Mouse (Mus musculus) forebrain, postnatal 0 days (tissue): ENCODE data around the gene Chid1. TPM values are rescaled to one million over a fixed set of nuclear protein-coding genes. Genes with fewer than 3 reads are reported as not detected.
"Not testable (repeated sequence)": the region's sequence is repeated elsewhere in the genome, so short reads cannot be mapped to it uniquely, and the experiment has no call there.

Source experiments
- ATAC-seq: fragments of 200-750 bp; cut with Nextera tagmentation; 2 replicates; pipeline ENCODE4 v1.8.0; 2017; ENCODE audit warnings: mild to moderate bottlenecking, moderate library complexity
- DNase-seq: peaks from one replicate; pipeline ENCODE4 v3.0.0-alpha.2; 2015
- H3K27ac ChIP-seq: fragments of 300-500 bp; sonication (generic); 2 replicates; pipeline ENCODE4 v1.5.1; 2014; ENCODE audit warnings: low read depth, mild to moderate bottlenecking, antibody characterized with exemption, low read length, moderate library complexity, mixed read lengths
- H3K27me3 ChIP-seq: fragments of 300-500 bp; sonication (generic); 2 replicates; pipeline ENCODE4 v1.6.1; 2014; ENCODE audit warnings: mild to moderate bottlenecking, low read length, mixed read lengths; ENCODE audit not compliant: insufficient read depth
- H3K36me3 ChIP-seq: fragments of 300-500 bp; sonication (generic); 2 replicates; pipeline ENCODE4 v1.6.1; 2014; ENCODE audit warnings: mild to moderate bottlenecking, moderate library complexity; ENCODE audit not compliant: insufficient read depth
- H3K4me1 ChIP-seq: fragments of 300-500 bp; sonication (generic); 2 replicates; pipeline ENCODE4 v1.6.1; 2014; ENCODE audit warnings: antibody characterized with exemption; ENCODE audit not compliant: insufficient read depth
- H3K4me2 ChIP-seq: fragments of 300-500 bp; sonication (generic); 2 replicates; pipeline ENCODE4 v1.6.1; 2014; ENCODE audit warnings: low read depth, mild to moderate bottlenecking, moderate library complexity
- H3K4me3 ChIP-seq: fragments of 300-500 bp; sonication (generic); 2 replicates; pipeline ENCODE4 v1.5.1; 2014; ENCODE audit warnings: low read depth, low read length, mixed read lengths
- H3K9ac ChIP-seq: fragments of 300-500 bp; sonication (generic); 2 replicates; pipeline ENCODE4 v1.6.1; 2014; ENCODE audit warnings: mild to moderate bottlenecking
- H3K9me3 ChIP-seq: fragments of 300-500 bp; sonication (generic); 2 replicates; pipeline ENCODE4 v1.6.1; 2016; ENCODE audit warnings: low read length
- CTCF ChIP-seq: sonication (generic); IDR thresholded peaks from 2 replicates; pipeline ENCODE4 v1.5.1; 2016; ENCODE audit warnings: antibody characterized with exemption, control low read depth, low read depth
- WGBS: fragments of 180-500 bp; shearing (Covaris S2); extraction: QIAGEN DNeasy Blood & Tissue Kit; methylation state at CpG from one replicate; pipeline ENCODE4 v1.1.7; 2014; 5-methylcytosine and 5-hydroxymethylcytosine counted together
- polyA plus RNA-seq: library from polyadenylated mRNA; unstranded; fragments of >200 nt; fragmentation: Nextera tagmentation; extraction: Ambion mirVana; gene quantifications from 2 replicates; pipeline ENCODE4 v1.2.1, GENCODE M21; 2015
- total RNA-seq: library from RNA; depleted of rRNA; stranded (reverse); fragments of >200 nt; gene quantifications from 2 replicates; pipeline ENCODE4 v1.2.3, GENCODE M21; 2014; rRNA removed

Chid1 gene
- total and polyA plus RNA-seq, 2 experiments from 2014 or later, result 42.0 TPM

GRCm38 (mm10) chr7:141453636-141454035, 86.0 kb downstream of the Chid1 start:
- 73% methylated on average over 2 of the region's 2 CpGs for WGBS
- no peaks in the 10 kb centered on the region for H3K9me3 ChIP-seq
- ATAC-seq (no peak), DNase-seq (no peak)
- no peak overlapping the region for H3K4me2 ChIP-seq
- no peak overlapping the region for H3K4me3 ChIP-seq
- H3K4me1 ChIP-seq, result peaks cover 9% of the 10 kb centered on the region
- H3K27me3 ChIP-seq, result no peaks in the 10 kb centered on the region
- H3K27ac ChIP-seq, result no peak overlapping the region
- peaks cover 33% of the 10 kb centered on the region for H3K36me3 ChIP-seq
- no peak for TF ChIP-seq CTCF
- no peak overlapping the region for H3K9ac ChIP-seq

- ATAC-seq, result no peak
These were observed 87.7 kb downstream of the Chid1 start for GRCm38 (mm10) chr7:141451928-141452327.

DNA sequence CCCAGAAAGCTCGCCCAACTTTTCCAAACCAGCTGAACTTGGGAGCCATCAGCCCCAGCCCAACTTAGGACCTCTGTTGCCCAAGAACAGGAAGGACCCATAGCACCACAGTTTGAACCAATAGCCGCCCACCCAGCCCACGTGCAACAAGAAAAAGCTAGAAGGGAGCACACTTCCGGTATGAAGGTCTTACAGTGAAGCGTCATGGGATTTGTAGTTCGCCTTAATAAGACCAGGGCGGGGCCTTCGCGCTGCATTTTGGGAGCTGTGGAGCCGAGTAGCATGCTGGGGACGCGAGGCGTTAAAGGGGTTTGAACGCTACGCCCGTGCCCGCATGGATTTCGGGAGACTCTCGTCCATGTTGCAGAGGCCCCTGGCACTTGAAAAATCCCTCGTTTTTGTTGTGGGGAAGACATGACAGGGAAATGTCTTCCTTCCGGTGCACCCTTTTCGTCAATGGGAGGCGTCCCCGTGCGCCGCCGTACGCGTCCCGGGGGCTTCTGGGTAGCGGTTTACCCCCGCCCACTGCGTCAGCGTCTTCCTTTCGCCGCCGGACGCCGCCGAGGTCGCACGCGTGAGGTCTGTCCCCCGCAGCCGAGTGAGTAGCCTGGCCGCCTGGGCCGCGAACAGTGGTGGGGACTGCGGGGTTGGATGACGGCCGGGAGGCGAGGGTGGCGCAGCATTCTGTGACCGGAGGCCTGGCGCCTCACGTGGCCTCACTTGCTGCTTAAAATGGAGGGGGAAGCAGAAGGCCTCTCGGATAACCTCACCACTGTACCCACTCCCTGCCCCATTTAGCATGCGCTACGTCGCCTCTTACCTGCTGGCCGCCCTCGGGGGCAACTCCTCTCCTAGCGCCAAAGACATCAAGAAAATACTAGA, 92.3 kb downstream of the Chid1 start, which contains the start of gene Rplp2:
Gene Rplp2 (plus strand): TSS at position 261 of the 882 bp plus-strand sequence.
- H3K9ac ChIP-seq, result peak within 1 kb of the TSS; percentile 78
- ATAC-seq, result peak; percentile 96
- TF ChIP-seq CTCF, result peak; percentile 33
- peaks cover 11% of the 10 kb centered on the region; the same call in 1 of the 2 replicates for H3K4me1 ChIP-seq
- peak within 1 kb of the TSS; percentile 66 for H3K4me3 ChIP-seq
- 1% methylated on average over 63 of the region's 63 CpGs for WGBS
- peak; percentile 95 for DNase-seq
- H3K4me2 ChIP-seq, result peak within 1 kb of the TSS; percentile 66
- H3K36me3 ChIP-seq, result peaks cover 32% of the 10 kb centered on the region
- H3K27me3 ChIP-seq, result no peaks in the 10 kb centered on the region
- peak within 1 kb of the TSS; percentile 88 for H3K27ac ChIP-seq
- no peaks in the 10 kb centered on the region for H3K9me3 ChIP-seq

More at GRCm38 (mm10) chr7:141451928-141452327, 87.7 kb downstream of the Chid1 start:
- Histone ChIP-seq H3K27ac (no peak overlapping the region), H3K9ac (no peak overlapping the region), H3K36me3 (peaks cover 33% of the 10 kb centered on the region), H3K27me3 (no peaks in the 10 kb centered on the region), H3K4me2 (no peak overlapping the region), H3K9me3 (no peaks in the 10 kb centered on the region), H3K4me1 (peaks cover 15% of the 10 kb centered on the region), H3K4me3 (no peak overlapping the region)
- TF ChIP-seq CTCF, result no peak
- no peak for DNase-seq

DNA sequence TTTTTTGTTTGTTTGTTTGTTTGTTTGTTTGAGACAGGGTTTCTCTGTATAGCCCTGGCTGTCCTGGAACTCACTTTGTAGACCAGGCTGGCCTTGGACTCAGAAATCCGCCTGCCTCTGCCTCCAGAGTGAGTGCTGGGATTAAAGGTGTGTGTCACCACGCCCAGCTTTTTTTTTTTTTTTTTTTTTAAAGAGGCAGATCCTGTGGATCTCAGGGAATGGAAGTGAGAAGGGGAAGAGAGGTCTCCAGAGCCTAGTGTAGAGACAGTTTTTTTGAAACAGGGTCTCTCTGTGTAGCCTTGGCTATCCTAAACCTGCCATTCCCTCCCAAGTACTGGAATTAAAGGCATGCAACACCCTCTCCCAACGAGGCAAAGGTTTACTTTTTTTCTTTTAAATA, 93.3 kb downstream of the Chid1 start:
- H3K4me3 ChIP-seq, result not testable (repeated sequence)
- WGBS, result 91% methylated on average over 3 of the region's 3 CpGs

DNA sequence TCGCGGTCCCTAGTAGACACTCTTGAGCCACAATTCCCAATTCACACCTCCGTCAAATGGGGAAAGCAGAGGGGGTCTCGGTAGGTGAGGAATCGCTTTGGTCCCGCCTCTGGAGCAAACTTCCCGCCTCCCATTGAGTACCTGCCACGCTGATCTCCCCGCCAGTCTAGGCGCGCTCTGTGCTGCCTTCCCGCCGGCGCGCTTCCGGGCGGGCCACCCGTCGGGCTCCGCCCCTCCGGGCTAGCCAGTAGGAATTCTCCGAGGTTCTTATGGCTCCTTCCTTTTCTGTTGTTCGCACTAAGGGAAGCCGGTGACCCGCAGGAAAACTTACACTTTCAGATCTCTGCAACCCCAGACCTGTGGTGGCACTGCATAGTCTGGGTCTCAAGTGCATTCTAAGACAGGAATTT, 95.8 kb downstream of the Chid1 start, which contains the start of gene Pidd1:
Gene Pidd1 (minus strand): TSS at position 198 of the 410 bp plus-strand sequence.
- ATAC-seq (peak; percentile 23; the same call in 1 of the 2 replicates), DNase-seq (peak; percentile 72)
- Histone ChIP-seq H3K4me2 (peak within 1 kb of the TSS; percentile 62), H3K27ac (no peak within 1 kb of the TSS), H3K9me3 (no peaks in the 10 kb centered on the region), H3K36me3 (peaks cover 6% of the 10 kb centered on the region), H3K27me3 (no peaks in the 10 kb centered on the region), H3K4me3 (peak within 1 kb of the TSS; percentile 36), H3K9ac (peak within 1 kb of the TSS; percentile 37), H3K4me1 (peaks cover 11% of the 10 kb centered on the region; the same call in 1 of the 2 replicates)
- TF ChIP-seq CTCF, result no peak
- under 1% methylated on average over 25 of the region's 25 CpGs for WGBS

More for the DNA sequence above, 93.3 kb downstream of the Chid1 start:
- Histone ChIP-seq H3K4me1 (peaks cover 11% of the 10 kb centered on the region; the same call in 1 of the 2 replicates), H3K36me3 (peaks cover 22% of the 10 kb centered on the region)
- H3K9me3 ChIP-seq, H3K27me3 ChIP-seq, H3K27ac ChIP-seq, H3K9ac ChIP-seq, H3K4me2 ChIP-seq, ATAC-seq, DNase-seq: not testable (repeated sequence)

Other genes starting within 250 kb of the Chid1 start
- gene Drd4, start 247.9 kb downstream of the Chid1 start, total RNA-seq, result 0.31 and 0.38 TPM in 2 replicates
- 0.90 and 0.98 TPM in 2 replicates for gene Drd4, start 247.9 kb downstream of the Chid1 start, polyA plus RNA-seq
- 238 and 239 TPM in 2 replicates for gene Deaf1, start 212.2 kb downstream of the Chid1 start, total RNA-seq
- gene Deaf1, start 212.2 kb downstream of the Chid1 start, polyA plus RNA-seq, result 282 and 289 TPM in 2 replicates
- gene Tmem80, start 212.1 kb downstream of the Chid1 start, total RNA-seq, result 25.2 and 33.2 TPM in 2 replicates
- gene Tmem80, start 212.1 kb downstream of the Chid1 start, polyA plus RNA-seq, result 32.9 and 34.7 TPM in 2 replicates
- 1.0 and 1.1 TPM in 2 replicates for gene Eps8l2, start 201.0 kb downstream of the Chid1 start, total RNA-seq
- gene Eps8l2, start 201.0 kb downstream of the Chid1 start, polyA plus RNA-seq, result 0.74 and 0.82 TPM in 2 replicates
- gene Taldo1, start 147.7 kb downstream of the Chid1 start, total RNA-seq, result 224 and 297 TPM in 2 replicates
- 304 and 352 TPM in 2 replicates for gene Taldo1, start 147.7 kb downstream of the Chid1 start, polyA plus RNA-seq
- 58.9 and 65.0 TPM in 2 replicates for gene Gatd1, start 125.7 kb downstream of the Chid1 start, total RNA-seq
- 50.5 and 56.0 TPM in 2 replicates for gene Gatd1, start 125.7 kb downstream of the Chid1 start, polyA plus RNA-seq
- gene Cend1, start 110.4 kb downstream of the Chid1 start, total RNA-seq, result 83.3 and 94.7 TPM in 2 replicates
- 111 and 125 TPM in 2 replicates for gene Cend1, start 110.4 kb downstream of the Chid1 start, polyA plus RNA-seq
- 115 and 141 TPM in 2 replicates for gene Slc25a22, start 102.0 kb downstream of the Chid1 start, total RNA-seq
- gene Slc25a22, start 102.0 kb downstream of the Chid1 start, polyA plus RNA-seq, result 106 and 132 TPM in 2 replicates
- gene Pidd1, start 95.8 kb downstream of the Chid1 start, total RNA-seq, result 2.0 and 2.2 TPM in 2 replicates
- 2.3 and 2.4 TPM in 2 replicates for gene Pidd1, start 95.8 kb downstream of the Chid1 start, polyA plus RNA-seq
- gene Rplp2, start 92.5 kb downstream of the Chid1 start, total RNA-seq, result 312 and 427 TPM in 2 replicates
- gene Rplp2, start 92.5 kb downstream of the Chid1 start, polyA plus RNA-seq, result 868 and 1,034 TPM in 2 replicates
- gene Pnpla2, start 84.7 kb downstream of the Chid1 start, total RNA-seq, result 6.2 and 7.7 TPM in 2 replicates
- 18.3 and 22.4 TPM in 2 replicates for gene Pnpla2, start 84.7 kb downstream of the Chid1 start, polyA plus RNA-seq
- gene Cracr2b, start 78.8 kb downstream of the Chid1 start, total RNA-seq, result 4.5 and 7.2 TPM in 2 replicates
- gene Cracr2b, start 78.8 kb downstream of the Chid1 start, polyA plus RNA-seq, result 5.2 and 6.7 TPM in 2 replicates
- gene Cd151, start 72.5 kb downstream of the Chid1 start, total RNA-seq, result 55.8 and 62.4 TPM in 2 replicates
- 12.4 and 18.7 TPM in 2 replicates for gene Cd151, start 72.5 kb downstream of the Chid1 start, polyA plus RNA-seq
- 21.1 and 24.6 TPM in 2 replicates for gene Polr2l, start 64.7 kb downstream of the Chid1 start, total RNA-seq
- gene Polr2l, start 64.7 kb downstream of the Chid1 start, polyA plus RNA-seq, result 73.2 and 74.8 TPM in 2 replicates
- gene Tspan4, start 64.6 kb downstream of the Chid1 start, total RNA-seq, result 52.5 and 79.6 TPM in 2 replicates
- 54.9 and 57.9 TPM in 2 replicates for gene Tspan4, start 64.6 kb downstream of the Chid1 start, polyA plus RNA-seq
- gene Ap2a2, start 22.3 kb upstream of the Chid1 start, total RNA-seq, result 154 and 187 TPM in 2 replicates
- gene Ap2a2, start 22.3 kb upstream of the Chid1 start, polyA plus RNA-seq, result 91.5 and 112 TPM in 2 replicates
- gene Muc6, start 115.5 kb upstream of the Chid1 start, total RNA-seq, result not detected in 2 replicates
- 0.04 and 0.07 TPM in 2 replicates for gene Muc6, start 115.5 kb upstream of the Chid1 start, polyA plus RNA-seq
- gene Muc2, start 150.5 kb upstream of the Chid1 start, total RNA-seq, result 0.15 and 0.38 TPM in 2 replicates
- 0.05 and 0.08 TPM in 2 replicates for gene Muc2, start 150.5 kb upstream of the Chid1 start, polyA plus RNA-seq
- gene Muc5ac, start 249.1 kb upstream of the Chid1 start, total RNA-seq, result not detected in 2 replicates
- gene Muc5ac, start 249.1 kb upstream of the Chid1 start, polyA plus RNA-seq, result not detected in 2 replicates